ENCODE assay signal across 9 mouse cellular contexts in genomic region chr1:88750126-88750525, GRCm38 (mm10). TPM values are rescaled to one million over a fixed set of nuclear protein-coding genes. Genes with fewer than 3 reads are reported as not detected.
A peak's percentile ranks its signal among the peaks of the same experiment; 100 is the strongest.
DNase-seq lines count a peak whose midpoint lies in the region; ATAC-seq lines count a peak whose summit lies in the region.
"Had no signal": no experiment of that assay in that cellular context is flagged by ENCODE, and none has a peak within 500 bp of the region (broad histone marks: within the 10 kb centered on the region; RNA-seq: fewer than 3 reads in every experiment).

No protein-coding gene starts in this region.

- H3K27ac ChIP-seq in heart, embryonic 11.5 days (ENCODE audit: low read depth, low read length): no peak overlapping the region
- no peak overlapping the region for H3K27ac ChIP-seq in midbrain, embryonic 10.5 days (replicated peaks)

- H3K27me3 ChIP-seq in heart, embryonic 11.5 days (ENCODE audit: control insufficient read depth, insufficient read depth, low read length): no peaks in the 10 kb centered on the region
- H3K27me3 ChIP-seq in midbrain, embryonic 10.5 days (ENCODE audit: low read depth, poor library complexity, severe bottlenecking): no peaks in the 10 kb centered on the region

- no peak overlapping the region for H3K4me3 ChIP-seq in heart, embryonic 11.5 days (ENCODE audit: low read depth, low read length)
- no peak overlapping the region for H3K4me3 ChIP-seq in midbrain, embryonic 10.5 days

- H3K9ac ChIP-seq in heart, embryonic 11.5 days (ENCODE audit: low read depth, low read length): no peak overlapping the region

- ATAC-seq in heart, embryonic 11.5 days (replicated peaks; ENCODE audit: insufficient number of reproducible peaks, low FRiP score, low TSS enrichment): no peak
- ATAC-seq: midbrain, embryonic 16.5 days had no signal

- H3K9me3 ChIP-seq in heart, embryonic 11.5 days (replicated peaks; ENCODE audit: control insufficient read depth, low read length): no peaks in the 10 kb centered on the region
- no peaks in the 10 kb centered on the region for H3K9me3 ChIP-seq in midbrain, embryonic 10.5 days (replicated peaks)

- 79% methylated on average over 3 of the region's 3 CpGs for WGBS in heart, embryonic 11.5 days (ENCODE audit: insufficient replicate concordance)
- 94% methylated on average over 3 of the region's 3 CpGs for WGBS in midbrain, embryonic 10.5 days

- no peak overlapping the region for H3K4me2 ChIP-seq in heart, embryonic 11.5 days

- DNase-seq in heart, postnatal 10 days: peak; percentile 26 to 59
- peak; percentile 48 to 52 for DNase-seq in right cerebral cortex, postnatal 10 days (ENCODE audit: low spot score in 2 of 2)
- no peak for DNase-seq in right cerebral cortex, postnatal 36 days (ENCODE audit: low spot score in 2 of 2)
- peak; percentile 92 for DNase-seq in R1 (ENCODE audit: low read depth, low spot score)
- DNase-seq in lung, postnatal 10 days: peak; percentile 60
- no peak for DNase-seq in frontal cortex, postnatal 10 days (ENCODE audit: low spot score in 2 of 2)
- DNase-seq in midbrain, embryonic 10.5 days (ENCODE audit: low spot score): no peak

- no peaks in the 10 kb centered on the region for H3K36me3 ChIP-seq in heart, embryonic 11.5 days (ENCODE audit: control insufficient read depth, insufficient read depth, low read length)
- H3K36me3 ChIP-seq in midbrain, embryonic 10.5 days: no peaks in the 10 kb centered on the region

- H3K4me1 ChIP-seq in heart, embryonic 11.5 days (ENCODE audit: control insufficient read depth, insufficient read depth, low read length): no peaks in the 10 kb centered on the region
- peaks cover 41% of the 10 kb centered on the region for H3K4me1 ChIP-seq in midbrain, embryonic 10.5 days

- intact Hi-C loops in heart, postnatal 10 days (cut with DNase I): loop anchor here (10.0 kb wide), 2 partner anchors 185 to 885 kb away; no protein-coding TSS in a partner anchor

RNA-seq across cellular contexts. Expression of gene Arl4c, which starts 48.1 kb away (rescaled TPM):
- 10 to 100 TPM; 18.8 to 21.0 TPM for total RNA-seq in heart, postnatal 10 days (2021)
- 3.0 and 4.4 TPM in 2 replicates for polyA plus RNA-seq in heart, embryonic 11.5 days (2014; fragmentation: Nextera tagmentation; extraction: Ambion mirVana)
- polyA plus RNA-seq in midbrain, embryonic 10.5 days (2016; fragmentation: Nextera tagmentation; extraction: Ambion mirVana): 18.6 and 22.4 TPM in 2 replicates

Comparison
In these comparisons a context has a peak if more than half of its experiments do, and no peak if none do; other contexts are left out.
1. DNase-seq: peak in heart, postnatal 10 days (2 of 2), right cerebral cortex, postnatal 10 days (2 of 2), R1 (single experiment) and lung, postnatal 10 days (single experiment); none in right cerebral cortex, postnatal 36 days (0 of 2), frontal cortex, postnatal 10 days (0 of 2) and midbrain, embryonic 10.5 days (single experiment).